Comparison of ENCODE assay signal across 28 mouse cellular contexts in the genomic region with DNA sequence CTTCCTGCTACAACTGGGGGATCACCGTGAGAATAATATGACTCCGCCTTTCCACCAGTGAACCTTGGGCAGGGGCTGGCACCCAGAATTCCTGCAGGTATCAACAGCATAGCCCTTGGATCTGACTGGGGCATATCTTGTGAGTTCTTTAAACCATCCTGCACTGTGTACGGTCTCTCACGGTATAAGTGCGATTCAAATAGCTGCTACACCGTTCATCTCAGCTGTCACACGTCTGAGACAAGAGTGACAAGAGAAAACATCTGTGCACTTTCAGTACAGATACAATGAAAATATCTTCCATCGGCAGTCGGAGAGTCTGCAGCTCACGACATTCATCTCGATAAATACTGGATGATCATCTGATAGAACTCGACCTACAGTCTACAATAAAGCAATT.
"Had no signal": no experiment of that assay in that cellular context is flagged by ENCODE, and none has a peak within 500 bp of the region (broad histone marks: within the 10 kb centered on the region; RNA-seq: fewer than 3 reads in every experiment).

No protein-coding gene starts in this region.

- H3K4me3 ChIP-seq: gastrocnemius, adult 2 months; heart, embryonic 10.5 days; heart, embryonic 12.5 days; hindbrain, embryonic 10.5 days; hindbrain, embryonic 12.5 days; intestine, embryonic 15.5 days; kidney, embryonic 15.5 days; limb, embryonic 13.5 days; limb, embryonic 15.5 days; liver, embryonic 12.5 days had no signal

- H3K36me3 ChIP-seq: liver, embryonic 12.5 days had no signal

- H3K9ac ChIP-seq: heart, embryonic 12.5 days; hindbrain, embryonic 12.5 days; hindbrain, embryonic 14.5 days; intestine, embryonic 15.5 days; kidney, embryonic 15.5 days; limb, embryonic 13.5 days; limb, embryonic 15.5 days; liver, embryonic 12.5 days; liver, embryonic 14.5 days had no signal

- H3K9me3 ChIP-seq: heart, embryonic 10.5 days; heart, embryonic 12.5 days; hindbrain, embryonic 10.5 days; hindbrain, embryonic 12.5 days; intestine, embryonic 15.5 days; kidney, embryonic 15.5 days; limb, embryonic 13.5 days; limb, embryonic 15.5 days; liver, embryonic 12.5 days had no signal

- H3K4me1 ChIP-seq: heart, embryonic 10.5 days; heart, embryonic 12.5 days; hindbrain, embryonic 10.5 days; hindbrain, embryonic 12.5 days; intestine, embryonic 15.5 days; kidney, embryonic 15.5 days; limb, embryonic 13.5 days; limb, embryonic 15.5 days; liver, embryonic 12.5 days had no signal

- H3K4me2 ChIP-seq: heart, embryonic 12.5 days; hindbrain, embryonic 12.5 days; hindbrain, embryonic 14.5 days; intestine, embryonic 15.5 days; kidney, embryonic 15.5 days; limb, embryonic 13.5 days; limb, embryonic 15.5 days; liver, embryonic 12.5 days had no signal

- DNase-seq: gastrocnemius, adult 2 months; gastrocnemius, postnatal 10 days; gastrocnemius, postnatal 25 days; heart, adult 18-20 months; heart, postnatal 10 days; heart, postnatal 4 days; kidney, adult 18-20 months; kidney, adult 9 months; kidney, postnatal 14 days; kidney, postnatal 36 days; layer of hippocampus, adult 9-11 months; layer of hippocampus, postnatal 36 days; left cerebral cortex, postnatal 4 days had no signal

- H3K27me3 ChIP-seq: hindbrain, embryonic 12.5 days; intestine, embryonic 15.5 days; kidney, embryonic 15.5 days; limb, embryonic 13.5 days; limb, embryonic 15.5 days; liver, embryonic 12.5 days had no signal

- ATAC-seq: hindbrain, embryonic 16.5 days; inflammation-experienced regulatory T-cells, adult 6 months; intestine, embryonic 15.5 days; intestine, postnatal 0 days; liver, embryonic 12.5 days had no signal

- H3K27ac ChIP-seq: gastrocnemius, adult 2 months; heart, embryonic 10.5 days; hindbrain, embryonic 10.5 days; hindbrain, embryonic 12.5 days; hindbrain, embryonic 14.5 days; intestine, embryonic 15.5 days; kidney, embryonic 15.5 days; kidney, postnatal 0 days; limb, embryonic 13.5 days; limb, embryonic 15.5 days; liver, embryonic 12.5 days; liver, embryonic 14.5 days had no signal
